Mouse (Mus musculus): ENCODE results near the gene Mettl26. TPM values are rescaled to one million over a fixed set of nuclear protein-coding genes. Genes with fewer than 3 reads are reported as not detected.

Gene Mettl26
- polyA plus RNA-seq, 1 experiment from 2014 or later: 45.7 TPM

- DNase-seq: peak; percentile 21
- Histone ChIP-seq H3K9me3 (ENCODE audit: low read depth, low read length) (no peaks in the 10 kb centered on the region), H3K4me2 (no peak overlapping the region), H3K27me3 (ENCODE audit: insufficient read depth, low read length) (no peaks in the 10 kb centered on the region), H3K4me1 (ENCODE audit: insufficient read depth) (peaks cover 10% of the 10 kb centered on the region; the same call in 1 of the 2 replicates), H3K9ac (no peak overlapping the region), H3K36me3 (ENCODE audit: insufficient read depth) (peaks cover 14% of the 10 kb centered on the region), H3K27ac (ENCODE audit: low read depth) (no peak overlapping the region), H3K4me3 (ENCODE audit: low read depth, low read length) (no peak overlapping the region)
- WGBS: 62% methylated on average over 5 of the region's 5 CpGs
- no peak for TF ChIP-seq CTCF (IDR thresholded peaks at IDR 0.05; ENCODE audit: low read depth)
- ATAC-seq (ENCODE audit: insufficient read depth): no peak
These were observed 47.2 kb downstream of the Mettl26 start for GRCm38 (mm10) chr17:25922120-25922519.

DNA sequence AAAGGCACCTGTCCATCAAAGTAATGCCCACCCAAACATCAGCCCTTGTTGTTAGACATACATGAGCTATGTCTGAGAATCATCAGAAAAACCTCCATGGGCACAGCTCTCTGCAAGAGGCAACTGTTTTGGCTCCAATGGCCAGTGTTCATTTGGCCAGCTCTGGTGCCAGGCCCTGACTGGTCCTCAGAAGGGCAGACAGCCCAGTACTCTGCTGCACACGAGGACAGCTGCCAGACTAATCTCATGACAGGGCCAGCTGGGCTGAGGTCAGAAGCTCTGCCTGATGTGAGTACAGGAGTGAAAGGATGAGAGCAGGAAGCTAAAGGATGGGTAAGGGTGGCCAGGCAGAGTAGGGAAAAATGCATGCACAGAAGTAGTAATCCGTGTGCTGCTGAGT, 50.5 kb downstream of the Mettl26 start:
- Histone ChIP-seq H3K4me1 (ENCODE audit: insufficient read depth) (no peaks in the 10 kb centered on the region), H3K9ac (no peak overlapping the region), H3K27ac (ENCODE audit: low read depth) (no peak overlapping the region), H3K4me2 (no peak overlapping the region), H3K9me3 (ENCODE audit: low read depth, low read length) (no peaks in the 10 kb centered on the region), H3K27me3 (ENCODE audit: insufficient read depth, low read length) (no peaks in the 10 kb centered on the region), H3K36me3 (ENCODE audit: insufficient read depth) (peaks cover 40% of the 10 kb centered on the region), H3K4me3 (ENCODE audit: low read depth, low read length) (no peak overlapping the region)
- TF ChIP-seq CTCF (IDR thresholded peaks at IDR 0.05; ENCODE audit: low read depth): no peak
- ATAC-seq (ENCODE audit: insufficient read depth): no peak
- no peak for DNase-seq
- WGBS: 78% methylated on average over 2 of the region's 2 CpGs

Small RNA genes lying within 50 kb of the gene (microRNA-seq; reads per million reads assigned to microRNA genes)
- gene Mir3082 (ENCODE audit: borderline number of aligned reads): not detected

Other genes with a start within 250 kb of the Mettl26 start
- gene Gng13, start 157.9 kb upstream of the Mettl26 start, polyA plus RNA-seq (2014; fragmentation: Nextera tagmentation; extraction: Ambion mirVana): 1.3 and 1.4 TPM in 2 replicates
- gene Chtf18, start 147.7 kb upstream of the Mettl26 start, polyA plus RNA-seq (2014; fragmentation: Nextera tagmentation; extraction: Ambion mirVana): 27.1 and 32.3 TPM in 2 replicates
- 22.1 and 22.6 TPM in 2 replicates for gene Rpusd1, start 147.4 kb upstream of the Mettl26 start, polyA plus RNA-seq (2014; fragmentation: Nextera tagmentation; extraction: Ambion mirVana)
- gene Mslnl, start 139.0 kb upstream of the Mettl26 start, polyA plus RNA-seq (2014; fragmentation: Nextera tagmentation; extraction: Ambion mirVana): 0.24 and 0.31 TPM in 2 replicates
- 1.8 and 4.6 TPM in 2 replicates for gene Msln, start 120.7 kb upstream of the Mettl26 start, polyA plus RNA-seq (2014; fragmentation: Nextera tagmentation; extraction: Ambion mirVana)
- gene Narfl, start 101.3 kb upstream of the Mettl26 start, polyA plus RNA-seq (2014; fragmentation: Nextera tagmentation; extraction: Ambion mirVana): 24.3 and 25.6 TPM in 2 replicates
- gene Haghl, start 89.4 kb upstream of the Mettl26 start, polyA plus RNA-seq (2014; fragmentation: Nextera tagmentation; extraction: Ambion mirVana): 55.1 and 57.9 TPM in 2 replicates
- 0.12 TPM in 1 of 2 replicates, not detected in the other for gene Ccdc78, start 88.5 kb upstream of the Mettl26 start, polyA plus RNA-seq (2014; fragmentation: Nextera tagmentation; extraction: Ambion mirVana)
- gene Fam173a, start 82.2 kb upstream of the Mettl26 start, polyA plus RNA-seq (2014; fragmentation: Nextera tagmentation; extraction: Ambion mirVana): 81.9 and 96.8 TPM in 2 replicates
- not detected in 2 replicates for gene AC134908.4, start 79.4 kb upstream of the Mettl26 start, polyA plus RNA-seq (2014; fragmentation: Nextera tagmentation; extraction: Ambion mirVana)
- gene Metrn, start 77.9 kb upstream of the Mettl26 start, polyA plus RNA-seq (2014; fragmentation: Nextera tagmentation; extraction: Ambion mirVana): 10.4 and 12.7 TPM in 2 replicates
- 0.97 and 1.3 TPM in 2 replicates for gene Fbxl16, start 66.0 kb upstream of the Mettl26 start, polyA plus RNA-seq (2014; fragmentation: Nextera tagmentation; extraction: Ambion mirVana)
- gene Wdr24, start 51.4 kb upstream of the Mettl26 start, polyA plus RNA-seq (2014; fragmentation: Nextera tagmentation; extraction: Ambion mirVana): 24.6 and 26.0 TPM in 2 replicates
- gene Jmjd8, start 46.2 kb upstream of the Mettl26 start, polyA plus RNA-seq (2014; fragmentation: Nextera tagmentation; extraction: Ambion mirVana): 39.5 and 40.6 TPM in 2 replicates
- gene Stub1, start 41.7 kb upstream of the Mettl26 start, polyA plus RNA-seq (2014; fragmentation: Nextera tagmentation; extraction: Ambion mirVana): 335 and 367 TPM in 2 replicates
- gene Rhbdl1, start 37.8 kb upstream of the Mettl26 start, polyA plus RNA-seq (2014; fragmentation: Nextera tagmentation; extraction: Ambion mirVana): 1.8 and 2.0 TPM in 2 replicates
- 1.0 and 1.4 TPM in 2 replicates for gene Gm20683, start 33.3 kb upstream of the Mettl26 start, polyA plus RNA-seq (2014; fragmentation: Nextera tagmentation; extraction: Ambion mirVana)
- gene Rhot2, start 30.2 kb upstream of the Mettl26 start, polyA plus RNA-seq (2014; fragmentation: Nextera tagmentation; extraction: Ambion mirVana): 10.8 and 11.0 TPM in 2 replicates
- gene Wdr90, start 13.6 kb upstream of the Mettl26 start, polyA plus RNA-seq (2014; fragmentation: Nextera tagmentation; extraction: Ambion mirVana): 29.9 and 34.1 TPM in 2 replicates
- 17.7 and 17.9 TPM in 2 replicates for gene Mcrip2, start 6.3 kb upstream of the Mettl26 start, polyA plus RNA-seq (2014; fragmentation: Nextera tagmentation; extraction: Ambion mirVana)
- gene Wfikkn1, start 5.8 kb downstream of the Mettl26 start, polyA plus RNA-seq (2014; fragmentation: Nextera tagmentation; extraction: Ambion mirVana): 0.57 and 0.87 TPM in 2 replicates
- gene Rab40c, start 44.7 kb downstream of the Mettl26 start, polyA plus RNA-seq (2014; fragmentation: Nextera tagmentation; extraction: Ambion mirVana): 15.3 and 15.4 TPM in 2 replicates
- 65.9 and 69.0 TPM in 2 replicates for gene Pigq, start 69.9 kb downstream of the Mettl26 start, polyA plus RNA-seq (2014; fragmentation: Nextera tagmentation; extraction: Ambion mirVana)
- gene Nhlrc4, start 69.9 kb downstream of the Mettl26 start, polyA plus RNA-seq (2014; fragmentation: Nextera tagmentation; extraction: Ambion mirVana): not detected in 2 replicates
- gene A930017K11Rik, start 77.5 kb downstream of the Mettl26 start, polyA plus RNA-seq (2014; fragmentation: Nextera tagmentation; extraction: Ambion mirVana): 0.16 and 0.26 TPM in 2 replicates
- gene Capn15, start 110.7 kb downstream of the Mettl26 start, polyA plus RNA-seq (2014; fragmentation: Nextera tagmentation; extraction: Ambion mirVana): 26.7 and 30.5 TPM in 2 replicates
- 15.2 and 15.3 TPM in 2 replicates for gene Rab11fip3, start 194.5 kb downstream of the Mettl26 start, polyA plus RNA-seq (2014; fragmentation: Nextera tagmentation; extraction: Ambion mirVana)
- 24.9 and 25.0 TPM in 2 replicates for gene Decr2, start 215.3 kb downstream of the Mettl26 start, polyA plus RNA-seq (2014; fragmentation: Nextera tagmentation; extraction: Ambion mirVana)
- gene Nme4, start 220.5 kb downstream of the Mettl26 start, polyA plus RNA-seq (2014; fragmentation: Nextera tagmentation; extraction: Ambion mirVana): 94.8 and 96.4 TPM in 2 replicates
- 1.3 and 1.7 TPM in 2 replicates for gene Tmem8, start 238.2 kb downstream of the Mettl26 start, polyA plus RNA-seq (2014; fragmentation: Nextera tagmentation; extraction: Ambion mirVana)
- gene Mrpl28, start 248.4 kb downstream of the Mettl26 start, polyA plus RNA-seq (2014; fragmentation: Nextera tagmentation; extraction: Ambion mirVana): 210 and 217 TPM in 2 replicates